Mouse (Mus musculus) neural tube, embryonic 15.5 days (tissue): ENCODE measurements around the gene Gpr55. TPM values are rescaled to one million over a fixed set of nuclear protein-coding genes. Genes with fewer than 3 reads are reported as not detected.
"Not testable (repeated sequence)": the region's sequence is repeated elsewhere in the genome, so short reads cannot be mapped to it uniquely, and the experiment has no call there.

Source experiments
- ATAC-seq: fragments of 200-750 bp; cut with Nextera tagmentation; 2 replicates; pipeline ENCODE4 v1.8.0; 2017; ENCODE audit warnings: mild to moderate bottlenecking, moderate TSS enrichment, moderate library complexity; ENCODE audit not compliant: low FRiP score
- H3K27ac ChIP-seq: fragments of 300-500 bp; sonication (generic); replicated peaks from 2 replicates; pipeline ENCODE4 v1.5.1; 2015; ENCODE audit warnings: mild to moderate bottlenecking, inconsistent platforms
- H3K27me3 ChIP-seq: fragments of 300-500 bp; sonication (generic); replicated peaks from 2 replicates; pipeline ENCODE4 v1.6.1; 2015; ENCODE audit warnings: inconsistent platforms
- H3K36me3 ChIP-seq: fragments of 300-500 bp; sonication (generic); 2 replicates; pipeline ENCODE4 v1.6.1; 2015; ENCODE audit warnings: inconsistent platforms
- H3K4me1 ChIP-seq: fragments of 300-500 bp; sonication (generic); 2 replicates; pipeline ENCODE4 v1.6.1; 2015; ENCODE audit warnings: inconsistent platforms
- H3K4me2 ChIP-seq: fragments of 300-500 bp; sonication (generic); 2 replicates; pipeline ENCODE4 v1.6.1; 2015; ENCODE audit warnings: inconsistent platforms, mild to moderate bottlenecking, moderate library complexity
- H3K4me3 ChIP-seq: fragments of 300-500 bp; sonication (generic); replicated peaks from 2 replicates; pipeline ENCODE4 v1.5.1; 2015; ENCODE audit warnings: mild to moderate bottlenecking, inconsistent platforms
- H3K9ac ChIP-seq: fragments of 300-500 bp; sonication (generic); replicated peaks from 2 replicates; pipeline ENCODE4 v1.6.1; 2015; ENCODE audit warnings: mild to moderate bottlenecking, inconsistent platforms
- H3K9me3 ChIP-seq: fragments of 300-500 bp; sonication (generic); replicated peaks from 2 replicates; pipeline ENCODE4 v1.6.1; 2016; ENCODE audit warnings: inconsistent platforms
- WGBS: fragments of 180-500 bp; shearing (Covaris S2); methylation state at CpG from one replicate; pipeline ENCODE4 v1.1.7; 2015; ENCODE audit warnings: mixed read lengths; 5-methylcytosine and 5-hydroxymethylcytosine counted together
- polyA plus RNA-seq: library from polyadenylated mRNA; unstranded; fragments of >200 nt; fragmentation: Nextera tagmentation; extraction: Ambion mirVana; gene quantifications from 2 replicates; pipeline ENCODE4 v1.2.1, GENCODE M21; 2015

Gpr55 gene
- polyA plus RNA-seq = 0.10 and 0.19 TPM in 2 replicates

DNA sequence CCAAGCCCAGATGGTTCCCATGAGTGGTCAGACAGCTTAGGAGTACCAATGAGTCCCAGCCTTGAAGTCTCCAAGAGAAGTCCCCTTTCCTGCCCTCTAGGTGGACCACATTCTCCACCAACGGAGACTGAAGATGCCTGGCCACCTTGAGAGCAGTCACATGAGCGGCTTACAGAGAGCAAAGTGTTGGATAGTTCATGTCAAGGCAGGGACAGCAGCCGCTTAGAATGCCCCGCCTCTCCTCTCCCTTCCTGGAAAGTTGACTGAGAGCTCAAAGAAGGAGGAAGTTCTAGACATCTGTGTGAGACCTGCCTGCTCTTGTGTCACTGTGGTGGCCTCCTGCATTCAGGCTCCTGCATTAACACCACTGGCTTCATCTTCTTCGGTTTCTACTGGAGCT, at the start of gene Gpr55:
Gene Gpr55 (minus strand): TSS at position 135 of the 400 bp plus-strand sequence.
- H3K4me3 ChIP-seq = no peak within 1 kb of the TSS
- WGBS = 89% methylated on average over 5 of the region's 5 CpGs
- no peak within 1 kb of the TSS for H3K9ac ChIP-seq
- no peaks in the 10 kb centered on the region for H3K9me3 ChIP-seq
- no peaks in the 10 kb centered on the region for H3K36me3 ChIP-seq
- no peak for ATAC-seq
- H3K27me3 ChIP-seq = no peaks in the 10 kb centered on the region; the same call in 1 of the 2 replicates
- H3K4me2 ChIP-seq = no peak within 1 kb of the TSS
- no peak within 1 kb of the TSS for H3K27ac ChIP-seq
- H3K4me1 ChIP-seq = no peaks in the 10 kb centered on the region

DNA sequence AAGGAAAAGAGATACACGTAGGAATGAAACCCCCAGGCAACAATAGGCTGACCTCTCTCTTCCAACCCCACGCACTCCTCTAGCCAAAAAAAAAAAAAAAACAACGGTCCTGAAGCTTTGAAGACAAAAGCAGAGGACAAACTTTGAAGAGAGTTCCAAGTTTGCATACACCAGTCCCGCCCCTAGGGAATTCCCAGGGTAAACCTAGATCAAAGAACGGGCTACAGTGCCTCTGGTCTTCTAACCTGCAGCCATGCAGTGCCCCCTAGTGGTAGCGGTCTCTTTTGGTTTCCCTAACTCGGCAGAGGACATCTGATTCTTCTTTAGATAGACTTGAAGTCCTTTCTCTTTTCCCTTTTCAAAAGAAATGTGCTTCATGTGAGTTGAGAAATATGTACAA, 47.0 kb upstream of the Gpr55 start:
- 4% methylated on average over 7 of the region's 7 CpGs for WGBS
- H3K4me1 ChIP-seq = no peaks in the 10 kb centered on the region
- H3K4me2 ChIP-seq = no peak overlapping the region
- no peaks in the 10 kb centered on the region for H3K36me3 ChIP-seq
- no peak overlapping the region for H3K4me3 ChIP-seq
- H3K9ac ChIP-seq = no peak overlapping the region
- no peaks in the 10 kb centered on the region for H3K9me3 ChIP-seq
- ATAC-seq = peak; percentile 82; the same call in 1 of the 2 replicates
- no peaks in the 10 kb centered on the region for H3K27me3 ChIP-seq
- H3K27ac ChIP-seq = no peak overlapping the region

DNA sequence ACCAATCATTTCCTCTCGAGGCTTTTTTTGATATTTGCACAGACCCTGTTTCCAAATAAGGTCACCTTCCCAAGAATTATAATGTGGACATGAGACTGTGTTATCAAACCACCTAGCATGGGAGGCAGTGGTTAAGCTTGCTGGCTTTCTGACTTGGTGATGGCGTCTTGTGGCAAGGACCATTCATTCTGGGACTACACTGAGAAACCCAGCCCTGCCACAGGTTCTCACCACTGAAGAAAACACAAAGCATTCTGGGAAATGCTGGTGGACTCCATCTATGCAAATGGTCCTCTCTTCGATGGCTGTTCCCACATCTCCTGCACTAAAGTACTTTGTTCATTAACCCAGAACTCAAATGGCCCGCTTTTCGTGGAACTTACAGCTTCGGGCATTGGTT, 45.2 kb upstream of the Gpr55 start:
- 93% methylated on average over 6 of the region's 6 CpGs for WGBS
- Histone ChIP-seq H3K9me3 (no peaks in the 10 kb centered on the region), H3K27ac (no peak overlapping the region), H3K36me3 (no peaks in the 10 kb centered on the region), H3K4me3 (no peak overlapping the region), H3K27me3 (no peaks in the 10 kb centered on the region), H3K4me2 (no peak overlapping the region), H3K9ac (no peak overlapping the region), H3K4me1 (no peaks in the 10 kb centered on the region)
- ATAC-seq = no peak

DNA sequence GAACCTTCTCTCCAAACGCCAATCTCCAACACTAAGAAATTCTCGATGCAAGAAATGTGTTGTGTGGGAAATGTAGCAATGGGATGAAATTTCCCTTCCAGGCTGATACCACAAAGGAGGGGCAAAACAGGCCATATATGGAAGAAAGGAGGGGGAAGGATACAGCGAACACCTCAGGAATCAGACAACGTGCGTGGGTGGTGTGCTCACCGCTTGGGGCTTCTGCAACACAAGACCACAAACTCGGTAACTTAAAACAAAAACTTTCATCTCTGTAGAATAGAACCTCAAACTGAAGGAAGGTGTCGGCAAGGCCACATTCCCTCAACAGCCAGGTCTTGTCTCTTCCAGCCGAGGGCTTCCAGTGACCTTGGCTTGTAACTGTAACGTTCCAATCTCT, 44.7 kb upstream of the Gpr55 start:
- ATAC-seq = no peak
- H3K4me1 ChIP-seq = no peaks in the 10 kb centered on the region
- no peak overlapping the region for H3K4me2 ChIP-seq
- no peaks in the 10 kb centered on the region for H3K9me3 ChIP-seq
- H3K27ac ChIP-seq = no peak overlapping the region
- H3K27me3 ChIP-seq = no peaks in the 10 kb centered on the region
- no peaks in the 10 kb centered on the region for H3K36me3 ChIP-seq
- 95% methylated on average over 10 of the region's 10 CpGs for WGBS
- no peak overlapping the region for H3K9ac ChIP-seq
- no peak overlapping the region for H3K4me3 ChIP-seq

DNA sequence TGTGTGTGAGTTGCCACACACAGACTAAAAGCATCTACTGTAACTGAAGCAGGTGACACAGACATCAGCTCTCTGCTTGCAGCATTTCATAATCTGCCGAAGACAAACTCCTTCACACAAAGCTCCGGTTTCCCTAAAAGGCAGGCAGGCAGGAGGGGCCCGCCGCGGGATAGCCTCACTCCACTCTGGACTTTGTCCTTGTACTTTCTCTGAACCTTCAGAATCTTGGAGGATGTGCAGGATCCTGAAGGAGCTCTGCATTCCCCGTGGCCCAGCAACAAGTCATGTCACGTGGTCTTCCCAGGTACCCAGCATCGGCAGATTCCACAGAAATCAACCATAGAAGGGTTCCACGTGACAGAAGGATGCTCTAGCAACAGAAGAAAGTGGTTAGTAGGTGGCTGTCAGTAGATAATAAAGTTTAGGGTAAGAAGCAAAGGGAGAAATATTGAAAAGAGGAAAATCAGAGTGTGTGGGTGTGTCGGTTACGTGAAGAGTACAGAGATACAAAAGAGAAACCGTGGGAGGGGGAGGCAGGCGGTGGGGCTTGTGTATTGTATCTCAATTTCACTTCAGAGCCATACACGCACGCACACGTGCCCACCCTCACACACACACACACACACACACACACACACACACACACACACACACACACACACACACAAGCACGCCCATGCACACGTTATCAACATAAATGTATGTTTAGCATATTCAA, 39.2 kb upstream of the Gpr55 start:
- no peak overlapping the region for H3K4me3 ChIP-seq
- H3K27me3 ChIP-seq = no peaks in the 10 kb centered on the region
- H3K4me1 ChIP-seq = no peaks in the 10 kb centered on the region
- ATAC-seq = no peak
- no peak overlapping the region for H3K9ac ChIP-seq
- H3K9me3 ChIP-seq = no peaks in the 10 kb centered on the region
- WGBS = 92% methylated on average over 18 of the region's 18 CpGs
- no peak overlapping the region for H3K27ac ChIP-seq
- H3K36me3 ChIP-seq = no peaks in the 10 kb centered on the region
- H3K4me2 ChIP-seq = no peak overlapping the region

DNA sequence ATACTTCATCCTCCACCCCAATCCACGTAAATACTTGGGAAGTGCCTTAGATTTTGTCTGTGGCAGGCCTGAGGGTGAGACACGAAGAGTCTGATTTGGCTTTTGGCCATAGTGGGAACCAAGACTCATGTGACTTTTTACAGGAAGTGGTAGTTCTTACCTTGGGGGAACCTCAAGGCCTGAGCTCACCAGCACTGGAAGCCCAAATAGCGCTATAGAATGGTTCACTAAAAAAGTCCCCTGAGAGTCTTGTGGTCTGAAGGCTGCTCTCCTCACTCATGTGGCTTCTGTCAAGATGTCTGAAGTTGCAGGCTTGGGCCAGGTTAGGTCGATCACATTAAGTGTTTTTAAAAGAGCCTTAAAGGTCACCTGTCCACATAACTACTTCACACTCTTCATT, 37.2 kb upstream of the Gpr55 start:
- Histone ChIP-seq H3K4me1 (no peaks in the 10 kb centered on the region), H3K4me3 (no peak overlapping the region), H3K36me3 (no peaks in the 10 kb centered on the region), H3K9me3 (no peaks in the 10 kb centered on the region), H3K9ac (no peak overlapping the region), H3K4me2 (no peak overlapping the region), H3K27me3 (no peaks in the 10 kb centered on the region), H3K27ac (no peak overlapping the region)
- WGBS = 86% methylated on average over 4 of the region's 4 CpGs
- no peak for ATAC-seq

DNA sequence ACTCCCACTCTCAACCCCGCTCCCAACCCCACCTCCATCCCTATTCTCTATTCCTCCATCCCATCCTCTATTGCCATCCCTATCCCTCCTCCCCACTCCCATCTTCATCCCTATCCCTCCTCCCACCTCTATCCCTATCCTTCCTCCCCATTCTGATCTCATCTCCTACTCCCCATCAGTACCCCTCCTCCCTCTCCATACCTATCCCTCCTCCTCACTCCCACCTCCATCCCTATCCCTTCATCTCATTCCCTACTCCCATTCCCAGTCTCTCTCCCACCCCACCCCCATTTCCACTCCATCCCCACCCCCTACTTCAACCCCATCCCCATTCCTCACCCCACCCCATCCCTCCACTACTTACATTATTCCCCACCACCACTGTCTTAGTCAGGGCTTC, 36.4 kb upstream of the Gpr55 start:
- WGBS = 96% methylated on average over 1 of the region's 1 CpGs
- H3K4me1 ChIP-seq = no peaks in the 10 kb centered on the region
- no peaks in the 10 kb centered on the region for H3K36me3 ChIP-seq
- no peak overlapping the region for H3K4me3 ChIP-seq
- H3K4me2 ChIP-seq = no peak overlapping the region
- no peak overlapping the region for H3K27ac ChIP-seq
- no peak for ATAC-seq
- H3K9me3 ChIP-seq = no peaks in the 10 kb centered on the region
- no peak overlapping the region for H3K9ac ChIP-seq
- no peaks in the 10 kb centered on the region for H3K27me3 ChIP-seq

DNA sequence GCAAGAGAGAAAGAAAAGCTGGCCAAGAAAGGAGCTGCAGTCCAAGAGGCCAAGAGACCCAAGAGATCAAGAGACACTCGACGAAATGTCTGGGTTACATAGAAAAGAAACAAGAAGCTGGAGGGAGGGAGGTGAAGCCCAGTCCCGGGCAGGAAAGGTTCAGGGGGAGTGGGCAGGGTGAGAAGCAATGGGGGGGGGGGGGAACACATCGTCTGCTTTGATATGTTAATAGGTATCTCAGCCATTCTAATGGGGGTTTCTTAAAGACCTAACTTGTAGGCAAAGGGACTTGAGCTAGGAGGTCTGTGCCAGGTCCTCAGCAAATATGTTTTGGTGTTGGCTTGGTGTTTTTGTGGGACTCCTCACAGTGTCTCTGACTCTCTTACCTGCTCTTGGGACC, 32.7 kb upstream of the Gpr55 start:
- no peaks in the 10 kb centered on the region for H3K36me3 ChIP-seq
- H3K27ac ChIP-seq = no peak overlapping the region
- no peaks in the 10 kb centered on the region for H3K27me3 ChIP-seq
- no peak overlapping the region for H3K4me2 ChIP-seq
- no peak for ATAC-seq
- no peaks in the 10 kb centered on the region for H3K4me1 ChIP-seq
- H3K9ac ChIP-seq = no peak overlapping the region
- H3K9me3 ChIP-seq = no peaks in the 10 kb centered on the region
- 67% methylated on average over 4 of the region's 4 CpGs for WGBS
- no peak overlapping the region for H3K4me3 ChIP-seq

DNA sequence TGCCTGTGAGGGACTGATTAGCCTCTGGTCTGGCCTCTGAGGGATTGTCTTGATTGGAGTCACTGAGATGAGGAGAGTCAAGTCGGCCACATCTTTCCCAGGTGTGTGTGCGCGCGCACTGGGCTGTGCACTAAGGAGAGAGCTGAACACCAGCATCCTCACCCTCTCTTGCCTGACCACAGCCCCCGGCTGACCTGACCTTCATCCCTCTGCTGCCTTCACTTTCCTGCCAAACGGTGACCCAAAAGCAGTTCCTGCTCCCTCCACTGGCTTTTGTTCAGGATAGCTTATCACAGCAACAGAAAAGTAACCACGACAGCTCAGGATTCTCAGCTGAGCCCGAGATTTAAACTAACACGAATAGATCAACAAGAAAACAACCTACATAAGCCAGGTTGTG, 31.4 kb upstream of the Gpr55 start:
- H3K4me3 ChIP-seq = no peak overlapping the region
- no peak overlapping the region for H3K27ac ChIP-seq
- no peaks in the 10 kb centered on the region for H3K4me1 ChIP-seq
- no peaks in the 10 kb centered on the region for H3K9me3 ChIP-seq
- no peak for ATAC-seq
- H3K4me2 ChIP-seq = no peak overlapping the region
- no peaks in the 10 kb centered on the region for H3K27me3 ChIP-seq
- no peak overlapping the region for H3K9ac ChIP-seq
- H3K36me3 ChIP-seq = no peaks in the 10 kb centered on the region
- 86% methylated on average over 9 of the region's 9 CpGs for WGBS

DNA sequence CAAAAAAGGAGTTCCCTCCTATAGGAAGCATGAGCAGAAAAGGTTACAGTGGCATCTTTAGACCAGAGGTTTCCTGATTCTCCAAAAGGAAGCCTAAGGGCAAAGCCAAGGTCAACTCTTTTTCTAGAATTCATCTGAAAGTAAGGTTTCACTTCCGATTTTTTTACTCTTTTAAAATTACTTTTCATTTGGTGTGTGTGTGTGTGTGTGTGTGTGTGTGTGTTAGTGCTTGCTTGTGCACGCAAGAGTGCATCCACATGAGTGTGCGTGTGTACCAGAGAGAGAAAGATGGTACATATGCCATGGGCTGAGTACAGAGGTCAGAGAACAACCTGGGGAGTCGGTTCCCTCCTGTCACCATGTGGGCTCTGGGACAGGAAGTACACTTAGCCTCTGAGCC, 28.1 kb upstream of the Gpr55 start:
- WGBS = 87% methylated on average over 4 of the region's 4 CpGs

DNA sequence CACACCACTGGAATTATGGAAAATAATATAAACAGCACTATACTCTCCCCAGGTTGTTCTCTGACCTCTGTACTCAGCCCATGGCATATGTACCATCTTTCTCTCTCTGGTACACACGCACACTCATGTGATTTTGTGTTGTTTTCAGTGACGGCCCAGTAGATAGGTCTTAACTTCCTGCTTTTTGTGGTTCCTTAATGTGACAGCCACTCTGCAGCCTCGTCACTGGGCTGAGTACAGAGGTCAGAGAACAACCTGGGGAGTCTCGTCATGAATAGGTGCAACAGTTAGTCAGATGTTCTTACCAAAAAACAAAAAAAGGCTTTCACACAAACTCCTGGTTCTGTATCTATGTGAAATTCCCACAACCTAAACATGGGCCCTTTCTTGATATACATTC, 27.5 kb upstream of the Gpr55 start:
- Histone ChIP-seq H3K4me3 (no peak overlapping the region), H3K27me3 (no peaks in the 10 kb centered on the region), H3K9me3 (no peaks in the 10 kb centered on the region), H3K36me3 (no peaks in the 10 kb centered on the region), H3K4me2 (no peak overlapping the region), H3K9ac (no peak overlapping the region), H3K27ac (no peak overlapping the region), H3K4me1 (no peaks in the 10 kb centered on the region)
- no peak for ATAC-seq
- WGBS = 88% methylated on average over 4 of the region's 4 CpGs

More for the DNA sequence above, 28.1 kb upstream of the Gpr55 start:
- H3K36me3 ChIP-seq, H3K27me3 ChIP-seq, H3K4me3 ChIP-seq, H3K9ac ChIP-seq, H3K9me3 ChIP-seq, H3K4me1 ChIP-seq, H3K27ac ChIP-seq, ATAC-seq, H3K4me2 ChIP-seq: not testable (repeated sequence)

DNA sequence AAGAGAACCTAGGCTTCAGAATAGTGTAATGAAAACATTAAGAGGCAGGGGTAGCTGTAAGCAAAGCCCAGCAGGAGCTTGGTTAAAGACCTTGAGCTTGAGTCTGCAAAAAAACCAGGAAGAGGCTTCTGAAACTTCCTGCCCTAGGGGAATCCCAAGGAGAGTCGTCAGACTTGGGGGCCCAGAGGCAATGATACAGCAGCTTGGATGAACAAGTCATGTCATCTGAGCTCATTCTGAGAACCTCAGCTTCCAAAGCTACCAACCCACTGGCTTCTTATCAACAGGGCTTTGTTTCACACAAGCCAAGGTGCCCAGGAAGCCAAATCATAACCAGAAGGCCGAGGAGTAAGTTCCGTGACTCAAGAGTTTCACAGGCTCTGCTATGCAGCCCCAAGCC, 25.0 kb upstream of the Gpr55 start:
- 87% methylated on average over 3 of the region's 3 CpGs for WGBS
- no peak overlapping the region for H3K27ac ChIP-seq
- ATAC-seq = no peak
- no peak overlapping the region for H3K9ac ChIP-seq
- H3K27me3 ChIP-seq = no peaks in the 10 kb centered on the region
- H3K4me2 ChIP-seq = no peak overlapping the region
- no peaks in the 10 kb centered on the region for H3K4me1 ChIP-seq
- no peaks in the 10 kb centered on the region for H3K36me3 ChIP-seq
- no peak overlapping the region for H3K4me3 ChIP-seq
- no peaks in the 10 kb centered on the region for H3K9me3 ChIP-seq
